Mouse (Mus musculus) forebrain, embryonic 12.5 days (tissue): ENCODE measurements around the gene Ctdsp1. TPM values are rescaled to one million over a fixed set of nuclear protein-coding genes. Genes with fewer than 3 reads are reported as not detected.
"Not testable (repeated sequence)": the region's sequence is repeated elsewhere in the genome, so short reads cannot be mapped to it uniquely, and the experiment has no call there.

Source experiments
- ATAC-seq: fragments of 200-750 bp; cut with Nextera tagmentation; 2 replicates; pipeline ENCODE4 v1.8.0; 2017; ENCODE audit warnings: moderate TSS enrichment; ENCODE audit not compliant: low FRiP score
- H3K27ac ChIP-seq: fragments of 300-500 bp; sonication (generic); 2 replicates; pipeline ENCODE4 v1.5.1; 2016; ENCODE audit warnings: mild to moderate bottlenecking
- H3K27me3 ChIP-seq: fragments of 300-500 bp; sonication (generic); 2 replicates; pipeline ENCODE4 v1.6.1; 2016; ENCODE audit warnings: mild to moderate bottlenecking
- H3K36me3 ChIP-seq: fragments of 300-500 bp; sonication (generic); replicated peaks from 2 replicates; pipeline ENCODE4 v1.6.1; 2016; ENCODE audit warnings: mild to moderate bottlenecking
- H3K4me1 ChIP-seq: fragments of 300-500 bp; sonication (generic); 2 replicates; pipeline ENCODE4 v1.6.1; 2016
- H3K4me2 ChIP-seq: fragments of 300-500 bp; sonication (generic); 2 replicates; pipeline ENCODE4 v1.6.1; 2016; ENCODE audit warnings: mild to moderate bottlenecking, moderate library complexity
- H3K4me3 ChIP-seq: fragments of 300-500 bp; sonication (generic); replicated peaks from 2 replicates; pipeline ENCODE4 v1.5.1; 2016; ENCODE audit warnings: mild to moderate bottlenecking
- H3K9ac ChIP-seq: fragments of 300-500 bp; sonication (generic); 2 replicates; pipeline ENCODE4 v1.6.1; 2016; ENCODE audit warnings: mild to moderate bottlenecking
- H3K9me3 ChIP-seq: fragments of 300-500 bp; sonication (generic); 2 replicates; pipeline ENCODE4 v1.6.1; 2016
- WGBS: fragments of 180-500 bp; shearing (Covaris S2); methylation state at CpG from one replicate; pipeline ENCODE4 v1.1.7; 2016; 5-methylcytosine and 5-hydroxymethylcytosine counted together
- polyA plus RNA-seq: library from polyadenylated mRNA; unstranded; fragments of >200 nt; fragmentation: Nextera tagmentation; extraction: Ambion mirVana; gene quantifications from 2 replicates; pipeline ENCODE4 v1.2.1, GENCODE M21; 2016

Ctdsp1 gene
- polyA plus RNA-seq, 1 experiment from 2014 or later: 33.3 TPM

- H3K4me3 ChIP-seq: peak overlapping the region; percentile 85
- peak overlapping the region; percentile 97 for H3K4me2 ChIP-seq
- peak overlapping the region; percentile 88; the same call in 1 of the 2 replicates for H3K9ac ChIP-seq
- peaks cover 37% of the 10 kb centered on the region for H3K4me1 ChIP-seq
- peaks cover 27% of the 10 kb centered on the region for H3K27me3 ChIP-seq
- H3K27ac ChIP-seq: 0 out of 2 replicates have a peak overlapping the region, but pooled peaks have one; percentile 25
- ATAC-seq: no peak
- H3K36me3 ChIP-seq: peaks cover 20% of the 10 kb centered on the region
- WGBS: 38% methylated on average over 7 of the region's 7 CpGs
- no peaks in the 10 kb centered on the region for H3K9me3 ChIP-seq
Measured at GRCm38 (mm10) chr1:74393010-74393409, 1.7 kb downstream of the Ctdsp1 start.

GRCm38 (mm10) chr1:74393697-74394096 lies 2.4 kb downstream of the Ctdsp1 start:
- Histone ChIP-seq H3K4me1 (peaks cover 40% of the 10 kb centered on the region), H3K27me3 (peaks cover 22% of the 10 kb centered on the region), H3K4me3 (no peak overlapping the region), H3K9me3 (no peaks in the 10 kb centered on the region), H3K27ac (0 out of 2 replicates have a peak overlapping the region, but pooled peaks have one; percentile 25), H3K4me2 (no peak overlapping the region; the same call in 1 of the 2 replicates), H3K36me3 (peaks cover 20% of the 10 kb centered on the region), H3K9ac (no peak overlapping the region)
- no peak for ATAC-seq
- 90% methylated on average over 9 of the region's 9 CpGs for WGBS

DNA sequence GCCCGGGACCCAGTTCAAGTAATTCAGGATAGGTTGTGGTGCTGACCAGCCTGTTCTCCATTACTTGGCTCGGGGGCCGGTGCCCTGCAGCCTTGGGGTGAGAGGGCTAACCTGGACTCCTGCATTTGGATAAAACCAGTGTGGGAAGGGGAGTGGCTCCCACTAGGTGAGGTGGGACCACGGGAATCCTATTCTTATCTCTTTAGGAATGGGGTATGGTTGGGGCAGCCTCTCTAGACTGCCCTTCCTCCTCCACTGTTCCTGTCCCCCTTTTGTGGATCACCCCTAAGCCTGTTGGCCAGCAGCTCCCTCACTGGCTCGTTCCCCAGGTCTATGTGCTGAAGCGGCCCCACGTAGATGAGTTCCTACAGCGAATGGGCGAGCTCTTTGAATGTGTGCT lies 3.0 kb downstream of the Ctdsp1 start:
- no peak for ATAC-seq
- Histone ChIP-seq H3K4me2 (no peak overlapping the region), H3K36me3 (peaks cover 20% of the 10 kb centered on the region), H3K9ac (no peak overlapping the region), H3K27ac (no peak overlapping the region), H3K27me3 (peaks cover 17% of the 10 kb centered on the region), H3K9me3 (no peaks in the 10 kb centered on the region), H3K4me1 (peaks cover 40% of the 10 kb centered on the region), H3K4me3 (no peak overlapping the region)
- WGBS: 90% methylated on average over 9 of the region's 9 CpGs

- Histone ChIP-seq H3K9me3 (no peaks in the 10 kb centered on the region), H3K27ac (no peak overlapping the region), H3K27me3 (peaks cover 11% of the 10 kb centered on the region), H3K4me2 (no peak overlapping the region), H3K9ac (no peak overlapping the region), H3K4me1 (peaks cover 36% of the 10 kb centered on the region), H3K36me3 (peaks cover 20% of the 10 kb centered on the region), H3K4me3 (no peak overlapping the region; the same call in 1 of the 2 replicates)
- WGBS: 92% methylated on average over 15 of the region's 15 CpGs
- ATAC-seq: no peak
Measured at GRCm38 (mm10) chr1:74394858-74395257, 3.5 kb downstream of the Ctdsp1 start.

DNA sequence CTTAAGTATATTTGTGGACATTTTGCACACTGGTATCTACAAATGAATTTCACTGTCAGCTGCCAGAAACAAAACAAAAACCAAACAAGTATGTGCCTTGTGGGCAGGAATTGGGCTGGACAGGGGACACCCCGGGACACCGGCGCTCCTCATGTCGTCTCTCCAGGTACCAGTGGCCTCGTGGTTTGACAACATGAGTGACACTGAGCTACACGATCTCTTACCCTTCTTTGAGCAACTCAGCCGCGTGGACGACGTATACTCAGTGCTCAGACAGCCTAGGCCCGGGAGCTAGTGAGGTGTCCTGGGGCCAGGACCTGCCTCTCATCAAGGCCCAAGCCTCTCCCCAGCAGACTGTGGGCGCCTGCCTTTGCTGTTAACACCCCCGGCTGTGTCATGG lies 4.0 kb downstream of the Ctdsp1 start:
- H3K36me3 ChIP-seq: peaks cover 20% of the 10 kb centered on the region
- 89% methylated on average over 12 of the region's 13 CpGs for WGBS
- no peak for ATAC-seq
- H3K4me2 ChIP-seq: no peak overlapping the region
- H3K27ac ChIP-seq: no peak overlapping the region
- H3K4me1 ChIP-seq: peaks cover 32% of the 10 kb centered on the region
- no peak overlapping the region for H3K4me3 ChIP-seq
- H3K9ac ChIP-seq: no peak overlapping the region
- peaks cover 7% of the 10 kb centered on the region for H3K27me3 ChIP-seq
- no peaks in the 10 kb centered on the region for H3K9me3 ChIP-seq

DNA sequence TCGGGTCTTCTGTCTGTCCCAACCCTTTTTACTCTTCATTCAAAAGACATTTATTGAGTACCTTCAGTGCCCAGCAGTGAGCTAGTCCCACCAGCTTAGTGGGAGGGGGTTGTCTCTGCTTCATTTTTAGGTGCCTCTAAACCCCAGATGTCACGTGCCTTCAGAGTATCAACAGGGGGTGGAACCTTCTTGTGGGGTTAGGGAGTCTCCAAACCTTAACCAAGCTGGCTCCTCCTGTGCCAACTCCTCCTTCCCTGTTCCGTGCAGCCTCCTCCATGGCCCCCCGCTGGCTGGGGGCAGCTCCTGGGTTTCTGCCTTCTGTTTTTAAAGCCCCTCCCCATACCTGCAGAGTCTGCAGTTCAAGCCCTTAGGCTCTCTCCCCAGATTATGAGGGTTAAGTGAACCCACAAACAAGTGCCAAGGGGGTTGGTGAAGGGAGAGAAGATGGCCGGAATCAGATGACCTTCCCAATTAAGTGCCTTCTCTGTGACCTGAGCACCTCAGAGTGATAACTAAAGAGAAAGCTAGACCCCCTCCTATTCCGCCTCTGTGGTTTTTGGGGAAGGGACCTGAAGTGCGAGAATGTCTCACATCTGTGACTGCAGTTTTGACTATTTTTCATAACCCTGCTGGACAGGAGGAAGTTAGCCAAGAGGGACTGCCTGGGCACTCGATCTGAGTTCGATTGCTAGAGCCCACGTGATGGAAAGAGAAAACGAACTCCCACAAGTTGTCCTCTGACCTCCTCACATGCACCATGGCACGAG lies 5.3 kb downstream of the Ctdsp1 start:
- Histone ChIP-seq H3K9ac (peak overlapping the region; percentile 44; the same call in 1 of the 2 replicates), H3K36me3 (peaks cover 20% of the 10 kb centered on the region), H3K4me1 (peaks cover 24% of the 10 kb centered on the region), H3K4me2 (peak overlapping the region; percentile 77), H3K4me3 (peak overlapping the region; percentile 45), H3K27ac (peak overlapping the region; percentile 57)
- ATAC-seq: peak; percentile 7; the same call in 1 of the 2 replicates
- WGBS: 10% methylated on average over 12 of the region's 12 CpGs
- H3K9me3 ChIP-seq, H3K27me3 ChIP-seq: not testable (repeated sequence)

GRCm38 (mm10) chr1:74397268-74397918 lies 6.1 kb downstream of the Ctdsp1 start:
- Histone ChIP-seq H3K36me3 (peaks cover 20% of the 10 kb centered on the region), H3K4me3 (peak overlapping the region; percentile 45), H3K4me2 (peak overlapping the region; percentile 77), H3K27ac (peak overlapping the region; percentile 57), H3K27me3 (no peaks in the 10 kb centered on the region), H3K4me1 (peaks cover 20% of the 10 kb centered on the region), H3K9ac (peak overlapping the region; percentile 44), H3K9me3 (no peaks in the 10 kb centered on the region)
- peak; percentile 89 for ATAC-seq
- WGBS: under 1% methylated on average over 41 of the region's 41 CpGs

DNA sequence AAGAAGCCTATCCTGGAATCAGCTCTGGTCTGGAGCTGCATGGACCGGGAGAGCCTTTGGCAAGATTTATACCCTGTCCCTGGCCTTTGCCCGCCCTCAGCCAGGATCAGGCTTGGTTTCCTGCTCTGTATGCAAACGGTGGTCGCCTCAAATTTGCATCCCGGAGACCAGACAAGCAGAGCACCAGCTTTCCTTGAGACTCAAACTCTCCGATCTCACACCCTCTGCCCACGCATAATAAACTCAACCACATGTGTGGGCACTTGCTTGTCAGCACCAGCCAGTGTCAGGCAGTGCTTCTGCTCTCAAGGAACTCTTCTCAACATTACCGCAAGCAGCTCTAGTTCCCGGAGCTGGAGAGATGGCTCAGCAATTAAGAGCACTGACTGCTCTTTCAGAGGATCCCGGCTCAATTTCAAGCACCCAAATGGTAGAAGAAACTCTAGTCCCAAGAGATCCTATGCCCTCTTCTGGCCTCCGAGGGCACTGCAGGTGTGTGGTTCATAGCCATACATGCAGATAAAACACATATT lies 6.7 kb downstream of the Ctdsp1 start:
- peak; percentile 42; the same call in 1 of the 2 replicates for ATAC-seq
- Histone ChIP-seq H3K9ac (peak overlapping the region; percentile 44; the same call in 1 of the 2 replicates), H3K4me1 (peaks cover 14% of the 10 kb centered on the region), H3K27me3 (no peaks in the 10 kb centered on the region), H3K36me3 (peaks cover 20% of the 10 kb centered on the region), H3K9me3 (no peaks in the 10 kb centered on the region), H3K4me2 (peak overlapping the region; percentile 77), H3K27ac (peak overlapping the region; percentile 57), H3K4me3 (peak overlapping the region; percentile 45)
- WGBS: 5% methylated on average over 11 of the region's 11 CpGs

- Histone ChIP-seq H3K27ac (no peak overlapping the region), H3K9me3 (no peaks in the 10 kb centered on the region), H3K4me1 (peaks cover 8% of the 10 kb centered on the region; the same call in 1 of the 2 replicates), H3K4me3 (no peak overlapping the region), H3K4me2 (no peak overlapping the region), H3K36me3 (no peaks in the 10 kb centered on the region), H3K9ac (no peak overlapping the region), H3K27me3 (no peaks in the 10 kb centered on the region)
- 86% methylated on average over 3 of the region's 3 CpGs for WGBS
- no peak for ATAC-seq
Measured at GRCm38 (mm10) chr1:74400531-74400930, 9.2 kb downstream of the Ctdsp1 start.

GRCm38 (mm10) chr1:74401015-74401702 lies 9.8 kb downstream of the Ctdsp1 start:
- H3K27me3 ChIP-seq: no peaks in the 10 kb centered on the region
- WGBS: 61% methylated on average over 16 of the region's 16 CpGs
- no peak overlapping the region for H3K27ac ChIP-seq
- peaks cover 8% of the 10 kb centered on the region; the same call in 1 of the 2 replicates for H3K4me1 ChIP-seq
- no peaks in the 10 kb centered on the region for H3K36me3 ChIP-seq
- no peak for ATAC-seq
- H3K4me2 ChIP-seq: no peak overlapping the region
- H3K9ac ChIP-seq: no peak overlapping the region
- H3K9me3 ChIP-seq: no peaks in the 10 kb centered on the region
- no peak overlapping the region for H3K4me3 ChIP-seq

GRCm38 (mm10) chr1:74404206-74404605 lies 12.9 kb downstream of the Ctdsp1 start:
- WGBS: 93% methylated on average over 4 of the region's 4 CpGs
- Histone ChIP-seq H3K4me2 (no peak overlapping the region), H3K27me3 (no peaks in the 10 kb centered on the region)

More at GRCm38 (mm10) chr1:74404206-74404605, 12.9 kb downstream of the Ctdsp1 start:
- H3K9me3 ChIP-seq: no peaks in the 10 kb centered on the region
- H3K4me1 ChIP-seq: no peaks in the 10 kb centered on the region
- no peaks in the 10 kb centered on the region for H3K36me3 ChIP-seq
- H3K9ac ChIP-seq: no peak overlapping the region
- H3K27ac ChIP-seq: no peak overlapping the region
- ATAC-seq: no peak
- H3K4me3 ChIP-seq: no peak overlapping the region
